Mouse (Mus musculus) ovary, postnatal 10 days (tissue): ENCODE data around the gene Gm5728.
"Not testable (repeated sequence)": the region's sequence is repeated elsewhere in the genome, so short reads cannot be mapped to it uniquely, and the experiment has no call there.

Experiments
- DNase-seq: peaks from one replicate; pipeline ENCODE4 v3.0.0; 2022; ENCODE audit warnings: low spot score

The Gm5728 gene

DNA sequence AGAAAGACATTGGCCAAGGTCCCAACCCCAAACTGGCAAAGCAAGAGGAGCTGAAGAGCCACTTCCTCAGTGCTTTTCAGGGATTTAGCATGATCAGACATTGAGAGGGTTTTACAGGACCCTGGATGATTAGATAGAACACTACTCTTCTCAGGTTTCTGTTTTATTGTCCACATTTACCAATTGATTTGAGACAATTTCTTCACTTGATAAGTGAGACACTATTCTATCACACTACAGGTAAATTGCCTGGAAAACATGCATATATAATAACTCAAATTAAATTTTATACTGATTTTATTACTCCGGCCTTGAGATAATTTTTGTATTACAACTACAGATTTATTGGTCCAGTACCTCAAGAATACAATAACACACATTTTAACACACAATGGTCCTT, at the start of gene Gm5728:
TSS of gene Gm5728 (minus strand) at position 101 of the 400 bp plus-strand sequence.
- DNase-seq: not testable (repeated sequence)

DNA sequence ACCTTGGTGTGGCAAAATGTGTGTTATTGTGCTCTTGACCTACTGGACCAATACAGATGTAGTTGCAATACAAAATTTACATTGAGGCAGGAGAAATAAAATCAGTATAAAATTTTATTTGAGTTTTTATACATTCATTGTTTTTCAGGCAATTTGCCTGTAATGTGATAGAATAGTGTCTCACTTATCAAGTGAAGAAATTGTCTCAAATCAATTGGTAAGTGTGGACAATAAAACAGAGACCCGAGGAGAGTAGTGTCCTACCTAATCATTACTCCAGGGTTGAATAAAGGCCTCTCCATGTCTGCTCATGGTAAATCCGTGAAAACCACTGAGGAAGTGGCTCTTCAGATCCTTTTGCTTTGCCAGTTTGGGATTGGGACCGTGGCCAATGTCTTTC, 42.4 kb upstream of the Gm5728 start, which contains the start of gene Vmn1r100:
TSS of gene Vmn1r100 (plus strand) at position 301 of the 400 bp plus-strand sequence.
- DNase-seq: not testable (repeated sequence)

DNA sequence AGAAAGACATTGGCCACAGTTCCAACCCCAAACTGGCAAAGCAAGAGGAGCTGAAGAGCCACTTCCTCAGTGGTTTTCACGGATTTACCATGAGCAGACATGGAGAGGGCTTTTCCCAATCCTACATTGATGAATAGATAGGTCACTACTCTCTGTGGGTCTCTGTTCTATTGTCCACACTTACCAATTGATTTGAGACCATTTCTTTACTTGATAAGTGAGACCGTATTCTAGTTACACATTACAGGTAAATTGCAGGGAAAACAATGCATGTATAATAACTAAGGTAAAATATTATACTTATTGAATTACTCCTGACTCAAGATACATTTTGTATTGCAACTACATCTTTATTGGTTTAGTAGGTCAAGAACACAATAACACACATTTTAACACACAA, 41.2 kb downstream of the Gm5728 start, which contains the start of gene Gm4133:
TSS of gene Gm4133 (minus strand) at position 101 of the 400 bp plus-strand sequence.
- not testable (repeated sequence) for DNase-seq
